Mouse (Mus musculus) brain, embryonic 14.5 days (tissue): ENCODE measurements at regions not wholly inside any gene's neighbourhood (a gene's known extent, or its start where the extent isn't known, plus 50 kb on each side); places are given as distances from the start of the nearest gene placed in this dataset.
"Not testable (repeated sequence)": the region's sequence is repeated elsewhere in the genome, so short reads cannot be mapped to it uniquely, and the experiment has no call there.

Experiments used
- DNase-seq: peaks from one replicate; pipeline ENCODE4 v3.0.0-alpha.2; 2011; ENCODE audit warnings: low read depth
- CTCF ChIP-seq: fragments of 200-500 bp; IDR thresholded peaks from 2 replicates; pipeline ENCODE4 v1.5.1; 2012; ENCODE audit warnings: inconsistent platforms, mild to moderate bottlenecking, moderate library complexity, borderline replicate concordance; ENCODE audit not compliant: insufficient read depth, insufficient read length; ENCODE audit errors: extremely low read depth
- POLR2A ChIP-seq: fragments of 200-500 bp; IDR thresholded peaks from 2 replicates; pipeline ENCODE4 v1.6.1; 2012; ENCODE audit warnings: mild to moderate bottlenecking, inconsistent platforms, borderline replicate concordance; ENCODE audit not compliant: poor library complexity, insufficient read depth, insufficient read length, severe bottlenecking; ENCODE audit errors: extremely low read depth

DNA sequence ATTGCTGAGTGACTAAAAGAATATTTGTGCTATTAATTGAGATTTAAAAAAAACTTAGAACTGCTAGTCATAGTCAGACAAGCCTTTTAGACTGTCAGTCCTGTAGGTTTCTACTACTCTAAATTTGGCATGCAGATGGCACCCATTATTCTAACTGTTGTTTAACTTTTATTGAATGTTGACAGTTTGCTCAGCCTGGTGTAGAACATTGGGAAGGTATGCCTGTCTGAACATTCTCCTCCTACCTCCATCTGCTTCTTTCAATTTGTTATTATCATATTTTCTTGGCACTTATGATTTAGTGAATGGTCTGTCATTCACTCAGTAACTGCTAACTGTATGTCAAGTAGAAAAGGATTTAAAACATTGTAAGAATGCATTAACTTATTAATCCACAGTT lies 130.9 kb downstream of the Gmnc start:
- TF ChIP-seq POLR2A (no peak), CTCF (no peak)
- DNase-seq, result no peak

DNA sequence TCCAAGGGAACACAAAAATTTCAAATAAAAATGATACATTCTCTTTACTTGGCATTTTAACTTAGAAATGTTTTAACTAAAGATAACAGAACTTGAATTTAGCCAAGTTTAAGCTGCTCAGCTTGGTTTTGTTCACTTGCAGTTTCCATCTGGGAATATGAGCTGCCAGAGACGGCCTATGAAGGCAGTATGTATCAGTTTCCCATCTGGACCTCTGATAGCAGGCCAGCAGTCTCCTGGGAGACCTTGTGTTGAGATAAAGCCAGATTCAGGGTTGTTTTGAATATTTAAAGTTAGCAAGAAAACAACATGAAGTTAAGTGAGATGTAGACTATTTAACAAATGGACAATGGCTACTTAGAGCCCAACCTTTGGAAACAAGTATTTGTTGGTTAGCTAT lies 142.3 kb downstream of the Gmnc start:
- DNase-seq, result peak; percentile 5
- no peak for TF ChIP-seq CTCF
- no peak for TF ChIP-seq POLR2A

- TF ChIP-seq CTCF, result no peak
- TF ChIP-seq POLR2A, result no peak
- DNase-seq, result peak; percentile 2
Observed at GRCm38 (mm10) chr16:26827006-26827405, 164.4 kb downstream of the Gmnc start.

GRCm38 (mm10) chr16:26811201-26811600 lies 180.3 kb downstream of the Gmnc start:
- not testable (repeated sequence) for DNase-seq

- no peak for DNase-seq
- no peak for TF ChIP-seq CTCF
- no peak for TF ChIP-seq POLR2A
Observed at GRCm38 (mm10) chr16:26805426-26805825, 186.0 kb downstream of the Gmnc start.

GRCm38 (mm10) chr16:26787042-26787620 lies 204.3 kb downstream of the Gmnc start:
- no peak for DNase-seq
- no peak for TF ChIP-seq CTCF
- no peak for TF ChIP-seq POLR2A

GRCm38 (mm10) chr16:26782331-26782730 lies 200.8 kb downstream of the Il1rap start:
- peak; percentile 56 for DNase-seq

More at GRCm38 (mm10) chr16:26782331-26782730, 200.8 kb downstream of the Il1rap start:
- TF ChIP-seq CTCF (peak; percentile 45; the same call in 1 of the 2 replicates), POLR2A (no peak)
